Mouse (Mus musculus) megakaryocyte, embryonic 14.5 days (primary cell): ENCODE data around the gene Depp1.

Experiments used
- FLI1 ChIP-seq: IDR thresholded peaks from 2 replicates; pipeline ENCODE4 v1.6.1; 2012; ENCODE audit warnings: low read length, inconsistent platforms, mixed read lengths
- GATA1 ChIP-seq: IDR thresholded peaks from 3 replicates; pipeline ENCODE4 v1.6.1; 2012; ENCODE audit warnings: mixed read lengths, low read length, inconsistent platforms, borderline replicate concordance

DNA sequence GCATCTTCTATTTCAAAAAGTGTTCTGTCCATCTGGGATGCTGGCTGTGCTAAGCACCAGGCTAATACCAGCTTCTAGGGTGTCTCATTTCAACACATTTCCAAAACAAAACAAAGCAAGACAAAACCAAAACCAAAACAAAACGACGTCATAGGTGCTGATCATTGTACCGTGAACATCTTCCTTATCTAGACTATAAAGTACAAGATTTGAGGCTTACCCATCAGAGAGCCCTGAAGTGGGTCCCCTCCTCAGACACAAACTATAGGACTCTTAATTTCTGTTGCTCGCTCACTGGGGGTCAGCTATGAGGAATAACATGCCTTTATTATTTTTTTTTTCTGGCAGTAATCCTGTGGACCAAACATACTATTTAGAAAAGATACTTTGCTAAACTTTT lies 43.2 kb downstream of the Depp1 start:
- TF ChIP-seq GATA1 (no peak), FLI1 (no peak)
